Comparison of ENCODE assay signal across 12 mouse cellular contexts in the genomic region with DNA sequence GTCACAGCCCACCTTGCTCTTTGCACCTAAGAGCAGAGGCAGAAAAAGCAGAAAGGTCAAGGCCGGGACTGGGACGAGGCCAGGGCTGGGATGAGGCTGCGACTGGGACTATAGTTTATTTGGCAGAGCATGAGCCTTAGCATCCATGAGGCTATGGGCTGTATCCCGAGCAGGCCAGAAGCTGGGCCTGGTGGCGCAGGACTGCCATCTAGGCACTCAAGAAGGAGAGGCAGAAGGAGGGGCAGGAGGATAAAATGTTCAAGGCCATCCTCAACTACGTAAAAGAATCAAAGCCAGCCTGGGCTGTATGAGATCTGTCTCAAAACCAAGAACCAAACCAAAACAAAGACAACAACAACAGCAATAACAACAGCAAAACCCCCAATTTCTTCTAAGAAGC. TPM values are rescaled to one million over a fixed set of nuclear protein-coding genes. Genes with fewer than 3 reads are reported as not detected.
A peak's percentile ranks its signal among the peaks of the same experiment; 100 is the strongest.
DNase-seq lines count a peak whose midpoint lies in the region; ATAC-seq lines count a peak whose summit lies in the region.
"Had no signal": no experiment of that assay in that cellular context is flagged by ENCODE, and none has a peak within 500 bp of the region (broad histone marks: within the 10 kb centered on the region; RNA-seq: fewer than 3 reads in every experiment).

No protein-coding gene starts in this region.

- no peaks in the 10 kb centered on the region for H3K9me3 ChIP-seq in heart, embryonic 12.5 days (replicated peaks)
- no peaks in the 10 kb centered on the region for H3K9me3 ChIP-seq in lung, embryonic 16.5 days (ENCODE audit: control insufficient read depth, low read length)
- no peaks in the 10 kb centered on the region for H3K9me3 ChIP-seq in embryonic facial prominence, embryonic 13.5 days
- H3K9me3 ChIP-seq: liver, embryonic 15.5 days had no signal

- ATAC-seq in heart, embryonic 12.5 days (ENCODE audit: insufficient number of reproducible peaks, low FRiP score) = no peak
- ATAC-seq in lung, embryonic 16.5 days (ENCODE audit: low read depth) = 0 out of 2 replicates have a peak, but pooled peaks have one; percentile 24
- ATAC-seq in embryonic facial prominence, embryonic 13.5 days (ENCODE audit: insufficient number of reproducible peaks, insufficient read depth, low FRiP score, low TSS enrichment, low read depth) = no peak
- ATAC-seq: forebrain, embryonic 16.5 days had no signal

- WGBS in heart, embryonic 12.5 days = 84% methylated on average over 6 of the region's 6 CpGs
- 54% methylated on average over 6 of the region's 6 CpGs for WGBS in lung, embryonic 16.5 days
- 65% methylated on average over 6 of the region's 6 CpGs for WGBS in embryonic facial prominence, embryonic 13.5 days

- no peaks in the 10 kb centered on the region for H3K27me3 ChIP-seq in heart, embryonic 12.5 days (replicated peaks)
- H3K27me3 ChIP-seq in lung, embryonic 16.5 days (ENCODE audit: control insufficient read depth, insufficient read depth, low read depth, low read length) = no peaks in the 10 kb centered on the region
- no peaks in the 10 kb centered on the region for H3K27me3 ChIP-seq in embryonic facial prominence, embryonic 13.5 days
- H3K27me3 ChIP-seq: liver, embryonic 15.5 days had no signal

- peak overlapping the region; percentile 74 for H3K27ac ChIP-seq in heart, embryonic 12.5 days (ENCODE audit: poor library complexity, severe bottlenecking)
- H3K27ac ChIP-seq in lung, embryonic 16.5 days (ENCODE audit: low read length) = peak overlapping the region; percentile 84
- peak overlapping the region; percentile 83 for H3K27ac ChIP-seq in embryonic facial prominence, embryonic 13.5 days
- H3K27ac ChIP-seq: liver, embryonic 15.5 days had no signal

- DNase-seq in heart, adult 9 months (ENCODE audit: low spot score in 2 of 2) = no peak
- no peak for DNase-seq in lung, postnatal 14 days
- DNase-seq in naive thymus-derived CD4-positive, alpha-beta T cell, adult 2 months (ENCODE audit: low read depth) = peak; percentile 49
- DNase-seq in yolk sac, embryonic 10.5 days (ENCODE audit: low spot score) = no peak
- no peak for DNase-seq in embryo, embryonic 11 days
- DNase-seq: adrenal gland, postnatal 10 days; cerebellum, postnatal 36 days had no signal

- H3K4me3 ChIP-seq in heart, embryonic 12.5 days = no peak overlapping the region
- H3K4me3 ChIP-seq in lung, embryonic 16.5 days (ENCODE audit: low read length) = no peak overlapping the region
- H3K4me3 ChIP-seq in embryonic facial prominence, embryonic 13.5 days = no peak overlapping the region
- H3K4me3 ChIP-seq: liver, embryonic 15.5 days had no signal

- H3K9ac ChIP-seq in heart, embryonic 12.5 days = no peak overlapping the region
- no peak overlapping the region for H3K9ac ChIP-seq in lung, embryonic 16.5 days (ENCODE audit: low read length)
- no peak overlapping the region for H3K9ac ChIP-seq in embryonic facial prominence, embryonic 13.5 days
- H3K9ac ChIP-seq: liver, embryonic 15.5 days had no signal

- peaks cover 18% of the 10 kb centered on the region for H3K4me1 ChIP-seq in heart, embryonic 12.5 days (replicated peaks)
- peaks cover 23% of the 10 kb centered on the region for H3K4me1 ChIP-seq in lung, embryonic 16.5 days (replicated peaks; ENCODE audit: control insufficient read depth, insufficient read depth, low read length)
- H3K4me1 ChIP-seq in embryonic facial prominence, embryonic 13.5 days = peaks cover 37% of the 10 kb centered on the region

- H3K4me2 ChIP-seq in heart, embryonic 12.5 days = no peak overlapping the region
- no peak overlapping the region for H3K4me2 ChIP-seq in lung, embryonic 16.5 days (ENCODE audit: low read depth, low read length)
- no peak overlapping the region for H3K4me2 ChIP-seq in embryonic facial prominence, embryonic 13.5 days
- H3K4me2 ChIP-seq: liver, embryonic 15.5 days had no signal

- peaks cover 46% of the 10 kb centered on the region for H3K36me3 ChIP-seq in heart, embryonic 12.5 days
- peaks cover 35% of the 10 kb centered on the region for H3K36me3 ChIP-seq in lung, embryonic 16.5 days (ENCODE audit: control insufficient read depth, insufficient read depth, low read length)
- H3K36me3 ChIP-seq in embryonic facial prominence, embryonic 13.5 days = peaks cover 69% of the 10 kb centered on the region

RNA-seq across cellular contexts. Expression of a gene that starts 52.6 kb away (rescaled TPM):
- polyA plus RNA-seq in heart, embryonic 12.5 days (2016; fragmentation: Nextera tagmentation; extraction: Ambion mirVana) = 22.0 and 22.3 TPM in 2 replicates
- polyA plus RNA-seq in lung, embryonic 16.5 days (2015; fragmentation: Nextera tagmentation; extraction: Ambion mirVana) = 58.0 and 58.2 TPM in 2 replicates
- 27.0 and 33.3 TPM in 2 replicates for polyA plus RNA-seq in embryonic facial prominence, embryonic 13.5 days (2015; fragmentation: Nextera tagmentation; extraction: Ambion mirVana)
